Mouse (Mus musculus) MEL (cell line): Measurements from ENCODE around the gene Nemf. TPM values are rescaled to one million over a fixed set of nuclear protein-coding genes. Genes with fewer than 3 reads are reported as not detected.

Experiments used
- DNase-seq: peaks from one replicate; pipeline ENCODE4 v3.0.0; 2011; ENCODE audit warnings: low read depth, low spot score
- H3K27ac ChIP-seq: 2 replicates; pipeline ENCODE4 v1.5.1; 2012; ENCODE audit warnings: low read depth, mild to moderate bottlenecking, control low read depth, low read length, moderate library complexity; ENCODE audit not compliant: control insufficient read depth
- H3K27me3 ChIP-seq, 2 experiments: fragments of 150-350 bp in 1 of 2; sonication (generic) in 1 of 2; 2 replicates each; pipeline ENCODE4 v1.6.1; 2012; ENCODE audit warnings: low read length in 2 of 2, mild to moderate bottlenecking in 2 of 2, improper control_type of control experiment in 1 of 2, moderate library complexity in 1 of 2; ENCODE audit not compliant: insufficient read depth in 2 of 2, control insufficient read depth in 1 of 2
- H3K36me3 ChIP-seq, 2 experiments: 2 replicates each; pipeline ENCODE4 v1.6.1; 2012 to 2014; ENCODE audit warnings: low read length in 2 of 2, improper control_type of control experiment in 1 of 2, inconsistent platforms in 1 of 2, mild to moderate bottlenecking in 1 of 2; ENCODE audit not compliant: insufficient read depth in 2 of 2, control insufficient read depth in 1 of 2
- H3K4me1 ChIP-seq, 2 experiments: fragments of 150-350 bp in 1 of 2; sonication (generic) in 1 of 2; 2 replicates each; pipeline ENCODE4 v1.6.1; 2012; ENCODE audit warnings: low read length in 2 of 2, improper control_type of control experiment in 1 of 2, mild to moderate bottlenecking in 1 of 2; ENCODE audit not compliant: insufficient read depth in 2 of 2, control insufficient read depth in 1 of 2
- H3K4me3 ChIP-seq, 2 experiments: fragments of 150-350 bp in 1 of 2; sonication (generic) in 1 of 2; 2 replicates each; pipeline ENCODE4 v1.5.1; 2012; ENCODE audit warnings: low read depth in 2 of 2, low read length in 2 of 2, mild to moderate bottlenecking in 2 of 2, moderate library complexity in 2 of 2, control low read depth in 1 of 2, improper control_type of control experiment in 1 of 2; ENCODE audit not compliant: control insufficient read depth in 1 of 2, insufficient read depth in 1 of 2
- H3K79me2 ChIP-seq: 2 replicates; pipeline ENCODE4 v1.6.1; 2012; ENCODE audit warnings: mild to moderate bottlenecking, low read length, moderate library complexity; ENCODE audit not compliant: control insufficient read depth, poor library complexity, insufficient read depth
- H3K9ac ChIP-seq: 2 replicates; pipeline ENCODE4 v1.6.1; 2012; ENCODE audit warnings: low read depth, mild to moderate bottlenecking, control low read depth, low read length, moderate library complexity; ENCODE audit not compliant: control insufficient read depth, poor library complexity, severe bottlenecking
- H3K9me3 ChIP-seq: fragments of 150-350 bp; sonication (generic); replicated peaks from 2 replicates; pipeline ENCODE4 v1.6.1; 2012; ENCODE audit warnings: mild to moderate bottlenecking, low read length, improper control_type of control experiment, moderate library complexity; ENCODE audit not compliant: insufficient read depth
- CHD1 ChIP-seq: IDR thresholded peaks from 2 replicates; pipeline ENCODE4 v1.6.1; 2012; ENCODE audit warnings: low read depth, mild to moderate bottlenecking, inconsistent platforms, low read length, improper control_type of control experiment
- ELF1 ChIP-seq: IDR thresholded peaks from 2 replicates; pipeline ENCODE4 v1.6.1; 2014; ENCODE audit warnings: low read depth, mild to moderate bottlenecking, inconsistent platforms, low read length, improper control_type of control experiment, moderate library complexity
- EP300 ChIP-seq, 2 experiments: IDR thresholded peaks; 2 replicates each; pipeline ENCODE4 v1.6.1; 2011; ENCODE audit warnings: improper control_type of control experiment in 2 of 2, low read length in 2 of 2, low read depth in 1 of 2, mild to moderate bottlenecking in 1 of 2
- ETS1 ChIP-seq: IDR thresholded peaks from 2 replicates; pipeline ENCODE4 v1.6.1; 2012; ENCODE audit warnings: low read depth, mild to moderate bottlenecking, inconsistent platforms, low read length, improper control_type of control experiment, moderate library complexity
- GATA1 ChIP-seq: IDR thresholded peaks from 2 replicates; pipeline ENCODE4 v1.6.1; 2011; ENCODE audit warnings: low read depth, low read length, improper control_type of control experiment
- JUND ChIP-seq: IDR thresholded peaks from 2 replicates; pipeline ENCODE4 v1.6.1; 2011; ENCODE audit warnings: low read depth, mild to moderate bottlenecking, improper control_type of control experiment, low read length
- MAFK ChIP-seq: IDR thresholded peaks from 2 replicates; pipeline ENCODE4 v1.6.1; 2011; ENCODE audit warnings: low read depth, mild to moderate bottlenecking, low read length, improper control_type of control experiment, borderline replicate concordance
- MXI1 ChIP-seq: IDR thresholded peaks from 2 replicates; pipeline ENCODE4 v1.6.1; 2011; ENCODE audit warnings: mild to moderate bottlenecking, low read depth, low read length, improper control_type of control experiment
- MYB ChIP-seq: IDR thresholded peaks from 2 replicates; pipeline ENCODE4 v1.6.1; 2011; ENCODE audit warnings: mild to moderate bottlenecking, low read depth, low read length, improper control_type of control experiment
- NRF1 ChIP-seq: IDR thresholded peaks from 2 replicates; pipeline ENCODE4 v1.6.1; 2014; ENCODE audit warnings: low read depth, mild to moderate bottlenecking, inconsistent platforms, low read length, improper control_type of control experiment, moderate library complexity; ENCODE audit not compliant: poor library complexity, insufficient read depth, severe bottlenecking
- POLR2AphosphoS2 ChIP-seq: IDR thresholded peaks from 2 replicates; pipeline ENCODE4 v1.6.1; 2011; ENCODE audit warnings: low read length, improper control_type of control experiment
- RAD21 ChIP-seq: IDR thresholded peaks from 2 replicates; pipeline ENCODE4 v1.6.1; 2011; ENCODE audit warnings: mild to moderate bottlenecking, low read depth, low read length, improper control_type of control experiment
- RCOR1 ChIP-seq: IDR thresholded peaks from 2 replicates; pipeline ENCODE4 v1.6.1; 2012; ENCODE audit warnings: low read depth, mild to moderate bottlenecking, inconsistent platforms, low read length, improper control_type of control experiment
- SIN3A ChIP-seq: IDR thresholded peaks from 2 replicates; pipeline ENCODE4 v1.6.1; 2012; ENCODE audit warnings: low read length, improper control_type of control experiment, inconsistent platforms
- TAL1 ChIP-seq: IDR thresholded peaks from 2 replicates; pipeline ENCODE4 v1.6.1; 2012; ENCODE audit warnings: mild to moderate bottlenecking, inconsistent platforms, low read length, moderate library complexity, mixed read lengths
- UBTF ChIP-seq: IDR thresholded peaks from 2 replicates; pipeline ENCODE4 v1.6.1; 2012; ENCODE audit warnings: low read depth, mild to moderate bottlenecking, inconsistent platforms, low read length, improper control_type of control experiment, moderate library complexity, borderline replicate concordance; ENCODE audit not compliant: insufficient read depth
- ZMIZ1 ChIP-seq: IDR thresholded peaks from 2 replicates; pipeline ENCODE4 v1.6.1; 2012; ENCODE audit warnings: low read depth, mild to moderate bottlenecking, inconsistent platforms, low read length, improper control_type of control experiment, moderate library complexity
- ZNF384 ChIP-seq: IDR thresholded peaks from 2 replicates; pipeline ENCODE4 v1.6.1; 2012; ENCODE audit warnings: low read depth, mild to moderate bottlenecking, inconsistent platforms, low read length, improper control_type of control experiment
- polyA plus RNA-seq, 2 experiments: library from polyadenylated mRNA; stranded (reverse) in 1 of 2; unstranded in 1 of 2; fragments of >175 nt in 1 of 2; fragments of >200 nt in 1 of 2; gene quantifications; 2 replicates each; pipeline versions ENCODE4 v1.2.1 to v1.2.4; 2012; ENCODE audit warnings: low replicate concordance in 2 of 2, low read depth in 1 of 2; ENCODE audit not compliant: insufficient read length in 2 of 2, insufficient read depth in 1 of 2, missing spikeins in 1 of 2
- total RNA-seq: library from RNA; depleted of rRNA; stranded (reverse); fragments of 300-350 nt; gene quantifications from 2 replicates; pipeline ENCODE4 v1.2.3, GENCODE M21; 2012

Gene Nemf
- total and polyA plus RNA-seq, 3 experiments, result 30.2 to 33.4 TPM; not detected in 1

- H3K27me3 ChIP-seq, result no peaks in the 10 kb centered on the region
- DNase-seq, result no peak
- H3K4me3 ChIP-seq, result no peak overlapping the region
- no peak overlapping the region for H3K27ac ChIP-seq
- H3K9ac ChIP-seq, result no peak overlapping the region
- H3K79me2 ChIP-seq, result peaks cover 18% of the 10 kb centered on the region
- H3K9me3 ChIP-seq, result no peaks in the 10 kb centered on the region
- TF ChIP-seq ETS1, result no peak
- no peak for TF ChIP-seq MXI1
- no peak for TF ChIP-seq ZMIZ1
- no peak for TF ChIP-seq RAD21
- no peak for TF ChIP-seq MYB
- TF ChIP-seq ELF1, result no peak
- H3K36me3 ChIP-seq, result peaks cover 4 to 11% of the 10 kb centered on the region in 2 experiments
- peaks cover 4 to 10% of the 10 kb centered on the region in 2 experiments; a peak in 2 of 4 replicates for H3K4me1 ChIP-seq
These were observed 56.6 kb downstream of the Nemf start for GRCm38 (mm10) chr12:69300391-69300790.

GRCm38 (mm10) chr12:69299831-69300230 is 57.1 kb downstream of the Nemf start:
- no peak for TF ChIP-seq ETS1
- TF ChIP-seq CHD1, result no peak
- TF ChIP-seq UBTF, result no peak
- no peak for TF ChIP-seq MAFK
- TF ChIP-seq SIN3A, result no peak
- no peak for TF ChIP-seq MXI1
- TF ChIP-seq POLR2AphosphoS2, result no peak
- no peak for TF ChIP-seq TAL1
- no peak for TF ChIP-seq GATA1
- TF ChIP-seq NRF1, result no peak
- TF ChIP-seq JUND, result no peak
- TF ChIP-seq RCOR1, result no peak
- TF ChIP-seq ZNF384, result no peak
- no peak for TF ChIP-seq EP300 (IDR thresholded peaks at IDR 0.05; ENCODE audit: low read depth in 1 of 2, low read length in 2 of 2)
- H3K27ac ChIP-seq, result no peak overlapping the region
- H3K9ac ChIP-seq, result no peak overlapping the region
- peaks cover 18% of the 10 kb centered on the region for H3K79me2 ChIP-seq
- H3K9me3 ChIP-seq, result no peaks in the 10 kb centered on the region
- H3K27me3 ChIP-seq, result no peaks in the 10 kb centered on the region
- H3K4me3 ChIP-seq, result no peak overlapping the region
- H3K36me3 ChIP-seq, result peaks cover 9 to 10% of the 10 kb centered on the region in 2 experiments
- no peak for DNase-seq
- peaks cover 8 to 13% of the 10 kb centered on the region in 2 experiments; a peak in 3 of 4 replicates for H3K4me1 ChIP-seq
